Mouse (Mus musculus) ES-Bruce4 (cell line): ENCODE data around the gene Plekho1. TPM values are rescaled to one million over a fixed set of nuclear protein-coding genes. Genes with fewer than 3 reads are reported as not detected.
A peak's percentile ranks its signal among the peaks of the same experiment; 100 is the strongest.
"Not testable (repeated sequence)": the region's sequence is repeated elsewhere in the genome, so short reads cannot be mapped to it uniquely, and the experiment has no call there.

ENCODE experiments used
- H3K27ac ChIP-seq: 2 replicates; pipeline ENCODE4 v1.5.1; 2012; ENCODE audit warnings: low read length, inconsistent platforms; ENCODE audit not compliant: insufficient read depth
- H3K27me3 ChIP-seq: 2 replicates; pipeline ENCODE4 v1.6.1; 2012; ENCODE audit warnings: mild to moderate bottlenecking, low read length, inconsistent platforms; ENCODE audit not compliant: control insufficient read depth, poor library complexity, insufficient read depth, severe bottlenecking
- H3K36me3 ChIP-seq: 2 replicates; pipeline ENCODE4 v1.6.1; 2012; ENCODE audit warnings: inconsistent platforms, mild to moderate bottlenecking, low read length, moderate library complexity; ENCODE audit not compliant: control insufficient read depth, poor library complexity, insufficient read depth, severe bottlenecking
- H3K4me1 ChIP-seq: one replicate; pipeline ENCODE4 v1.8.1; 2011; ENCODE audit warnings: low read length; ENCODE audit not compliant: control insufficient read depth, insufficient read depth
- H3K4me3 ChIP-seq: 2 replicates; pipeline ENCODE4 v1.5.1; 2011; ENCODE audit warnings: low read depth, mild to moderate bottlenecking, low read length
- H3K9ac ChIP-seq: 2 replicates; pipeline ENCODE4 v1.6.1; 2012; ENCODE audit warnings: low read depth, mild to moderate bottlenecking, inconsistent platforms; ENCODE audit not compliant: poor library complexity, severe bottlenecking
- H3K9me3 ChIP-seq: replicated peaks from 2 replicates; pipeline ENCODE4 v1.6.1; 2012; ENCODE audit warnings: mild to moderate bottlenecking, low read length, inconsistent platforms; ENCODE audit not compliant: control insufficient read depth, poor library complexity, insufficient read depth, severe bottlenecking
- CTCF ChIP-seq: IDR thresholded peaks from one replicate; pipeline ENCODE4 v1.8.1; 2011; ENCODE audit warnings: low read depth, low read length
- EP300 ChIP-seq: IDR thresholded peaks from 2 replicates; pipeline ENCODE4 v1.6.1; 2011; ENCODE audit warnings: low read depth, low read length; ENCODE audit not compliant: insufficient read depth
- POLR2A ChIP-seq: IDR thresholded peaks from one replicate; pipeline ENCODE4 v1.8.1; 2011; ENCODE audit warnings: low read length; ENCODE audit not compliant: insufficient read depth
- polyA plus RNA-seq: library from polyadenylated mRNA; stranded (reverse); fragments of >200 nt; gene quantifications from 2 replicates; pipeline ENCODE4 v1.2.4, GENCODE M21; 2011; ENCODE audit warnings: low read depth; ENCODE audit not compliant: missing spikeins, insufficient read depth, insufficient read length

Gene Plekho1
- polyA plus RNA-seq, 1 experiment, result 9.2 TPM

DNA sequence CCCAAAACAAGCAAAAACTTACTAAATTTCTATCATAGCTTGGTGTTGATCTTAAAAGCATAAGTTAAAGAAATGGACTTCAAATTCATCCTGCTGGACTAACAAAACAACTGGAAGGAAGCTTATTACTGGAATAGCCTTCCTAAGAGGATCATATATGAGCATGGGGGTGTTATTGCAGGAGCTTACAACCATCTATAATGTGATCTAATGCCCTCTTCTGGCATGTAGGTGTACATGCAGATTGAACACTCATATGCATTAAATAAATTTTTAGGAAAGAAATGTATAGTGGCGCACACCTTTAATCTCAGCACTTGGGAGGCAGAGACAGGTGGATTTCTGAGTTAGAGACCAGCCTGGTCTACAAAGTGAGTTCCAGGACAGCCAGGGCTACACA, 36.0 kb downstream of the Plekho1 start:
- Histone ChIP-seq H3K4me3 (no peak overlapping the region), H3K4me1 (no peaks in the 10 kb centered on the region), H3K9ac (no peak overlapping the region), H3K9me3 (no peaks in the 10 kb centered on the region), H3K36me3 (no peaks in the 10 kb centered on the region), H3K27ac (no peak overlapping the region), H3K27me3 (no peaks in the 10 kb centered on the region)
- TF ChIP-seq CTCF, result no peak
- no peak for TF ChIP-seq EP300
- TF ChIP-seq POLR2A, result no peak

DNA sequence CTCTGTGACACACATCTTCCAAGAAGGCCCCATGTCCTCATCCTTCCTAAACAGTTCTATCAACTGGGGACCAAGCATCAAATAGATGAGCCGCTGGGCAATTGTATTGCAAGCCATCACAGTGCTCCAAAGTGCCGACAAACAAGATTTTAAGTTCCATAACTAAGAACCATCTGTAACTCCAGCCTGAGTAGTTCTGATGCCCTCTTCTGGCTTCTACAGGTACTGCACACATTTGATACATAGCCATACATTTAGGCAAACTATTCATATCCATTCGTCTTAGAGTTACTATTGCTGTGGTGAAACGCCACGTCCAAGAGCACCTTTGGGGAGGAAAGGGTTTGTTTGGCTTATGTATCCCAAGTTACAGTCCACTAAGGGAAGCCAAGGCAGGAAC, 36.7 kb downstream of the Plekho1 start:
- TF ChIP-seq EP300, result no peak
- TF ChIP-seq POLR2A, result no peak
- TF ChIP-seq CTCF, result peak; percentile 11

DNA sequence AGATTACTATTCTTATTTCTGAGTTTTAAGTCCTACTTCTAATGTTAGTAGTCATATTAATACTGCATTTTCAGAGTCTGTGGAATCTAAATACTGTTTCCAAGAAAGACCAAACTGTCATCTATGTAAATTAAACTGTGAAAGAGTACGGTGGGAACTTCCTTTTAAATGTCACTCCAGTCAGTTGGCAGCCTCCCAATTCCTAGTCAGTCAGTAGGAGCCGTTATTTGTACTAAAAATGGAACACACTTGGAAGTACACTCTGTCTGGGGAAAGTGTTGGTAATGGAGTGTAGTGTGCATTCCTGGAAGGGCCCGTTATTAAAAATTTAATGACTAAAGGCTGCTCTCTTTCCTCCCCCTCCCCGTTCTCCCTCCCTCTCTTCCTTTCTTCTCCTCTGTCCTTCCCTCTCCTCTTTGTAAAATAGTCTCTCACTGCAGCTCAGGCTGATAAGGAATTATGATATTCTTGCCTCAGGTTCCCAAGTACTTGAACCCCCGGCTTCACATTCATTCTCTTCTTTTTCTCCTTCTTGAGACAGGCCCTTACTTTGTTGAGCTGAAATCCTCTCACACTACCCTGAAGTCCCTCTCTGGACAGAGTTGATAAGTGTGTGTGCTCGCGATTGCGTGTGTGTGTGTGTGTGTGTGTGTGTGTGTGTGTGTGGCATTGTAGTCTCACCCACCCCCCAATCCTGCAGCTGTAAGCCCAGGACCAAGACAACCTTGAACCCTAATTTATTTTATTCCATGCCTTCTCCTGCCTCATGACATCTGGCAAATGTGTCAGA, 38.2 kb downstream of the Plekho1 start:
- Histone ChIP-seq H3K4me3 (no peak overlapping the region), H3K4me1 (no peaks in the 10 kb centered on the region), H3K9ac (no peak overlapping the region), H3K36me3 (no peaks in the 10 kb centered on the region), H3K27me3 (no peaks in the 10 kb centered on the region), H3K27ac (no peak overlapping the region), H3K9me3 (no peaks in the 10 kb centered on the region)
- TF ChIP-seq CTCF (no peak), EP300 (no peak), POLR2A (no peak)

More for the DNA sequence above, 36.7 kb downstream of the Plekho1 start:
- H3K27me3 ChIP-seq, result no peaks in the 10 kb centered on the region
- H3K9me3 ChIP-seq, result no peaks in the 10 kb centered on the region
- H3K4me3 ChIP-seq, result no peak overlapping the region
- H3K4me1 ChIP-seq, result no peaks in the 10 kb centered on the region
- H3K36me3 ChIP-seq, result no peaks in the 10 kb centered on the region
- no peak overlapping the region for H3K27ac ChIP-seq
- no peak overlapping the region for H3K9ac ChIP-seq

DNA sequence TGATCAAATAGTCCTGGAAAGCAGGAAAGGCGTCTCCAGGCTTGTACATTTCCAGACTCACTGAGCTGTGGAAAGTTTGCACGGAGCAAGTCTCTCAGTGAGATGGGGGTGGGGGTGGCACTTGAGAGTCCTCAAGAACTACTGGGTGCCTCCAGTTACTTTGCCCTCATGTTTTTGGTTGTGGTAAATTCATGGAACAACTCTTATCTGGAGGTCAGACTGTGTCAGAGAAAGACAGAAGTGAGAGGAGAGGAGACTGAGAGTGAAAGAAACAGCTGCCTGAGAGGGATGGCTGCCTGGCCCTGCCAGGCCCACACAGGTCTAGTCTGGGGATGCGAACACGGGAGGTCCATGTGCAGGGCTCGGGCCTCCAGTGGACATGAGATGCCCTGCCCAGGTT, 40.5 kb downstream of the Plekho1 start:
- no peaks in the 10 kb centered on the region for H3K27me3 ChIP-seq
- TF ChIP-seq CTCF (no peak), EP300 (no peak), POLR2A (no peak)
- no peak overlapping the region for H3K9ac ChIP-seq

DNA sequence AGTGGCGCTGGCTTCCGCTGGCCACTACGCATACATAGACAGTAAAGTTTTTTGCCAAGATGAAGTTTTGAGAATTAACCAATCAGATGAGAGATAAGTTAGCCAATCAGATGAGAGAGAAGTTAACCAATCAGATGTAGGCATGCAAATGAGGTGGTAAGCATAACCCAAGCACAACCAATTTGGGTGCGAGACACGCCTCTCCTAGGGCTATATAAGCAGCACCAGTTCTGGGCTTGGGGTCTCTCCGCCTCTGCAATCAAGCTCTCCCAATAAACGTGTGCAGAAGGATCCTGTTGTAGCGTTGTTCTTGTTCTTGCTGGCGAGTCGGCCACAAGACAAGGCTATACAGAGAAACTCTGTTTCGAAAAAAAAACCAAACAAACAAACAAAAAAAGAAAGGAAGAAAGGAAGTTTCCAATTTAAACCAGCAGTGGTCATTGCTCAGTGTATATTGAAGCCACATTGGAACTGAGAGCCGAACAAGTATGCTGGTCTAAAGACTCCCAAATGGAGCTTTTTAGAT, 41.1 kb downstream of the Plekho1 start:
- H3K4me1 ChIP-seq, H3K27ac ChIP-seq, H3K4me3 ChIP-seq, H3K36me3 ChIP-seq, H3K9ac ChIP-seq, H3K27me3 ChIP-seq, H3K9me3 ChIP-seq: not testable (repeated sequence)

More for the DNA sequence above, 40.5 kb downstream of the Plekho1 start:
- Histone ChIP-seq H3K4me3 (no peak overlapping the region), H3K4me1 (no peaks in the 10 kb centered on the region), H3K9me3 (no peaks in the 10 kb centered on the region), H3K36me3 (no peaks in the 10 kb centered on the region), H3K27ac (no peak overlapping the region)

DNA sequence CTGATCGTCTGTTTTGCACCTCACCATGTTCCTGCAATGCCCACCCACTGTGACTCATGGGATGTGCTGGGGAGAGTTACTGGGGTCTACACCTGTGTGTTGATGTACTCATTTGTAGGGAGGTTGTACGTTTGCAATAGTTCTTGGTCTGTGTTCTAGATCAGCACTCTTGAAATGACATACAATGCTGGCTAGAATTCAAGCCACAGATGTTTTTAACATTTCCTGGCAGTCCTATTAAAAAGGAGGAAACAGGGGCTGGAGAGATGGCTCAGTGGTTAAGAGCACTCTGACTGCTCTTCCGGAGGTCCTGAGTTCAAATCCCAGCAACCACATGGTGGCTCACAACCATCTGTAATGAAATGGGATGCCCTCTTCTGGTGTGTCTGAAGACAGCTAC, 42.3 kb downstream of the Plekho1 start:
- no peak overlapping the region for H3K4me3 ChIP-seq
- no peak overlapping the region for H3K9ac ChIP-seq
- H3K4me1 ChIP-seq, result no peaks in the 10 kb centered on the region
- H3K27me3 ChIP-seq, result no peaks in the 10 kb centered on the region
- no peak overlapping the region for H3K27ac ChIP-seq
- H3K36me3 ChIP-seq, result no peaks in the 10 kb centered on the region
- no peaks in the 10 kb centered on the region for H3K9me3 ChIP-seq
- no peak for TF ChIP-seq EP300
- TF ChIP-seq CTCF, result no peak
